Mouse (Mus musculus) limb, embryonic 12.5 days (tissue): Measurements from ENCODE around the gene Pebp1. TPM values are rescaled to one million over a fixed set of nuclear protein-coding genes. Genes with fewer than 3 reads are reported as not detected.

Source experiments
- ATAC-seq: fragments of 200-750 bp; cut with Nextera tagmentation; 2 replicates; pipeline ENCODE4 v1.8.0; 2017; ENCODE audit warnings: low read depth, moderate TSS enrichment; ENCODE audit not compliant: insufficient number of reproducible peaks, insufficient read depth, low FRiP score, low TSS enrichment
- H3K27ac ChIP-seq: fragments of 300-500 bp; sonication (generic); 2 replicates; pipeline ENCODE4 v1.5.1; 2016; ENCODE audit warnings: mild to moderate bottlenecking, moderate library complexity
- H3K27me3 ChIP-seq: fragments of 300-500 bp; sonication (generic); 2 replicates; pipeline ENCODE4 v1.6.1; 2016; ENCODE audit warnings: mild to moderate bottlenecking, moderate library complexity
- H3K36me3 ChIP-seq: fragments of 300-500 bp; sonication (generic); 2 replicates; pipeline ENCODE4 v1.6.1; 2016; ENCODE audit warnings: mild to moderate bottlenecking, moderate library complexity
- H3K4me1 ChIP-seq: fragments of 300-500 bp; sonication (generic); replicated peaks from 2 replicates; pipeline ENCODE4 v1.6.1; 2016
- H3K4me2 ChIP-seq: fragments of 300-500 bp; sonication (generic); 2 replicates; pipeline ENCODE4 v1.6.1; 2016; ENCODE audit warnings: mild to moderate bottlenecking, moderate library complexity
- H3K4me3 ChIP-seq: fragments of 300-500 bp; sonication (generic); replicated peaks from 2 replicates; pipeline ENCODE4 v1.5.1; 2016; ENCODE audit warnings: mild to moderate bottlenecking
- H3K9ac ChIP-seq: fragments of 300-500 bp; sonication (generic); replicated peaks from 2 replicates; pipeline ENCODE4 v1.6.1; 2016; ENCODE audit warnings: mild to moderate bottlenecking, moderate library complexity
- H3K9me3 ChIP-seq: fragments of 300-500 bp; sonication (generic); 2 replicates; pipeline ENCODE4 v1.6.1; 2016; ENCODE audit warnings: mild to moderate bottlenecking, moderate library complexity
- WGBS: fragments of 180-500 bp; shearing (Covaris S2); methylation state at CpG from one replicate; pipeline ENCODE4 v1.1.7; 2016; 5-methylcytosine and 5-hydroxymethylcytosine counted together
- polyA plus RNA-seq: library from polyadenylated mRNA; unstranded; fragments of >200 nt; fragmentation: Nextera tagmentation; extraction: Ambion mirVana; gene quantifications from 2 replicates; pipeline ENCODE4 v1.2.1, GENCODE M21; 2016

Pebp1 gene
- polyA plus RNA-seq, 1 experiment from 2014 or later: 770 TPM

DNA sequence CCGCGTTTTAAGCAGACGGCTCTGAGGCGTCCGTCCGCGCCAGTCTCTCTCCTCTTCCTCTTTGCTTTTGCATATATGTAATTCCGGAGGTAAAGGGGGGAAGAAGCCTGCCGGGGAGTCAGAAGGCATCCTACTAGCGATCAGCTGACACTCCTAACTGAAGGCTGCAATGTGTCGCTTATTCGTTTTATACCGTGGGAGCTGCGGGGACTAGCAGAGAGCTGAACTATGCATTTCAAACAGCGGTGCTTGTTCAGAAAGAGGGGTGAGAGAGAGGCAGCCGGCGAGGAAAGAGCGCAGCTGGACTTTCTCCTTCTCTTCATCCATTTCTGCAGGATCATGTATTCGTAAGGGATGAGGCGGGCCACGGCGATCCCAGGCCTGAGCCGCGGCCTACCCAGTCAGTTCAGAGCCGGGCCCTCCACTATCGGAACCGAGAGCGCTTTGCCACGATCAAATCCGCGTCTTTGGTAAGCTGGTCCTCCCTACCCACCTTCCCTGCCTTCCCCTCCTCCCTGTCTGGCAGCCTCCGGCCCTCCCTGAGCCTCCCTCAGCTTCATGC lies 46.6 kb downstream of the Pebp1 start:
- Histone ChIP-seq H3K9me3 (no peaks in the 10 kb centered on the region), H3K4me1 (peaks cover 17% of the 10 kb centered on the region), H3K27ac (no peak overlapping the region), H3K36me3 (no peaks in the 10 kb centered on the region), H3K4me3 (peak overlapping the region; percentile 44), H3K9ac (peak overlapping the region; percentile 56), H3K27me3 (peaks cover 37% of the 10 kb centered on the region), H3K4me2 (peak overlapping the region; percentile 85)
- 2% methylated on average over 32 of the region's 32 CpGs for WGBS
- no peak for ATAC-seq

DNA sequence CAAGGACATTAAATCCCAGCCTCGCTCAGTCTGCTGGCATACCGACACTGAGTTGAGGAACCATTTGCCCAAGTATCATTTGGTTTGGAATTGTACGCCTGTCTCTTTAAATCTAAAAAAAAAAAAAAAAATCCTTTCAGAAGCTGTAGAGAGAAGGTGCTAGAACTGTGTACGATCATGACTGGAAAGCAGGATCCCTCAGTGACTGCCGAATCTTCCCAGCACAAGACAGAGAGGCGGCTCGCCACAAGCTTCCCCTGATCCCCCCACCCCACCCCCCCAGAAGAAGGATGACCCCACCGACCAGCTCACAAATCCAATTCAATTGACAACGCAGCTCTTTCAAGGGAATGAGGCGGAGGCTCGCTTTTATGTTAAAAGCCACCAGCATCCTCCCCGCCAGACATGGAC lies 47.1 kb downstream of the Pebp1 start:
- Histone ChIP-seq H3K27ac (no peak overlapping the region), H3K9ac (peak overlapping the region; percentile 56; the same call in 1 of the 2 replicates), H3K9me3 (no peaks in the 10 kb centered on the region), H3K4me2 (peak overlapping the region; percentile 85), H3K4me3 (peak overlapping the region; percentile 44), H3K36me3 (no peaks in the 10 kb centered on the region), H3K27me3 (peaks cover 37% of the 10 kb centered on the region), H3K4me1 (peaks cover 17% of the 10 kb centered on the region)
- no peak for ATAC-seq
- 7% methylated on average over 12 of the region's 12 CpGs for WGBS

DNA sequence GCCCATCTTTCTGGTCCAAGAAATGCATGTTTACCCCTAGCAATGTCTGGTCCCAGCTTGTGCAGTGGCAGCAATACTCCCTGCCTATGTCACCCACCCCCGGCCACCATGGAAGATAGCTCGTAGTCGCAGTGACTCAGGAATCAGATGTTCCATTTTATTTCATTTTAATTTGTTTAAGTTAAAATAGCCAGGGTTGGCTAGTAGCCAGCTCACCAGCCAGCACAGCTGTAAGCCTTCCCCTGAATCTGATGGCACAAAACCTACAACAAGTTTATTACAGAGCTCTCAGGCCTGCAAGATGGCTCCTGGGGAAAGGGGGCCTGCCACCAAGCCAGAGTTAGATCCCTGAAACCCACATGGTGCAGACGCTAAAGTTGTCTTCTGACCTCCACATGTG lies 48.3 kb downstream of the Pebp1 start:
- no peaks in the 10 kb centered on the region for H3K9me3 ChIP-seq
- H3K4me3 ChIP-seq: no peak overlapping the region
- ATAC-seq: no peak
- no peak overlapping the region for H3K4me2 ChIP-seq
- WGBS: 77% methylated on average over 4 of the region's 4 CpGs
- no peak overlapping the region for H3K27ac ChIP-seq
- no peak overlapping the region for H3K9ac ChIP-seq
- H3K36me3 ChIP-seq: no peaks in the 10 kb centered on the region
- peaks cover 37% of the 10 kb centered on the region for H3K27me3 ChIP-seq
- peaks cover 17% of the 10 kb centered on the region for H3K4me1 ChIP-seq

DNA sequence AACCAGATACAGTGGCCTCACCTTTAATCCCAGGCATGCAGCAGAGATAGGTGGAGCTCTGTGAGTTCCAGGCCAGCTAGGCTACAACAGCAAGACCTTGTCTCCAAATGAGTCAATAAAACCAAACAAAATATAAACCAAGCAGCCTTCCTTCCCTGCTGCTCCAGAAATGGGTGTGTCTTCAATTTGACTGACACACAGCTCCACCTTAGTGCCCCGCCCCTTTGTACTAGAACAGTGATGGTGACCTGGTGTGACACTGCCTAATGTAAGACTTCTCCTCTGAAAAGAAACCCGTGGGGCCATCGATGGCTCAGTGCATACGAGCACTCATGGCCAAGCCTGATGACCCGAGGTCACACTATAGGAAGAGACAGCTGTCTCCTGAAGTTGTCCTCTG lies 50.9 kb downstream of the Pebp1 start:
- Histone ChIP-seq H3K27ac (no peak overlapping the region), H3K9ac (no peak overlapping the region), H3K4me1 (peaks cover 5% of the 10 kb centered on the region; the same call in 1 of the 2 replicates), H3K4me2 (no peak overlapping the region), H3K4me3 (no peak overlapping the region), H3K9me3 (no peaks in the 10 kb centered on the region), H3K36me3 (no peaks in the 10 kb centered on the region), H3K27me3 (peaks cover 18% of the 10 kb centered on the region)
- no peak for ATAC-seq
- 80% methylated on average over 5 of the region's 5 CpGs for WGBS

Other genes with a start within 250 kb of the Pebp1 start
- gene Suds3, start 171.5 kb downstream of the Pebp1 start, polyA plus RNA-seq: 106 and 111 TPM in 2 replicates
- gene Taok3, start 167.5 kb downstream of the Pebp1 start, polyA plus RNA-seq: 8.0 and 8.5 TPM in 2 replicates
- 5.2 and 6.4 TPM in 2 replicates for gene Vsig10, start 31.5 kb upstream of the Pebp1 start, polyA plus RNA-seq
- 46.5 and 50.0 TPM in 2 replicates for gene Wsb2, start 69.7 kb upstream of the Pebp1 start, polyA plus RNA-seq
- 105 TPM in 2 replicates for gene Rfc5, start 101.4 kb upstream of the Pebp1 start, polyA plus RNA-seq
- 0.04 and 0.16 TPM in 2 replicates for gene Ksr2, start 126.4 kb upstream of the Pebp1 start, polyA plus RNA-seq